Mouse (Mus musculus): ENCODE data around the gene Ifngr2. TPM values are rescaled to one million over a fixed set of nuclear protein-coding genes. Genes with fewer than 3 reads are reported as not detected.
"Not testable (repeated sequence)": the region's sequence is repeated elsewhere in the genome, so short reads cannot be mapped to it uniquely, and the experiment has no call there.

The Ifngr2 gene
- polyA plus RNA-seq, 1 experiment from 2014 or later: 99.4 TPM

DNA sequence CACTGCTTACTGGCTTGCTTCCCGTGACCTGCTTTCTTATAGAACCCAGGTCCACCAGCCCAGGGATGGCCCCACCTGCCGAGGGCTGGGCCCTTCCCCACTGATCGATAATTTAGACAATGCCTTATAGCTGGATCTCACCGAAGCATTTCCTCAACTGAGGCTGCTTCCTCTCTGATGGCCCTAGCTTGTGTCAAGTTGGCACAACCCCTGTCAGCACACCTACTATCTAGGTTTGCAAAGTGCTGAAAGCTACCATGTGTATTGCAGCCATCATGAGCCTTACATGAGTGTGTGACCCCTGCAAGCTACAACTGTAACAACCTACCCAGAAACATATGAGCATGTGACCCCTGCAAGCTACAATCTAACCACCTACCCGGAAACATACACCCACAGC lies 22.7 kb upstream of the Ifngr2 start:
- WGBS: 70% methylated on average over 5 of the region's 5 CpGs

GRCm38 (mm10) chr16:91526274-91526673 lies 20.6 kb upstream of the Ifngr2 start:
- peaks cover 4% of the 10 kb centered on the region; the same call in 1 of the 2 replicates for H3K9me3 ChIP-seq (replicated peaks)
- ATAC-seq (ENCODE audit: insufficient number of reproducible peaks, low FRiP score): no peak
- 92% methylated on average over 6 of the region's 6 CpGs for WGBS

More for the DNA sequence above, 22.7 kb upstream of the Ifngr2 start:
- Histone ChIP-seq H3K9ac (no peak overlapping the region), H3K4me3 (no peak overlapping the region), H3K36me3 (no peaks in the 10 kb centered on the region), H3K9me3 (replicated peaks) (peaks cover 4% of the 10 kb centered on the region; the same call in 1 of the 2 replicates), H3K4me1 (replicated peaks) (0 out of 2 replicates have a peak, but pooled peaks cover 7% of the 10 kb centered on the region), H3K27me3 (replicated peaks) (no peaks in the 10 kb centered on the region), H3K4me2 (no peak overlapping the region), H3K27ac (ENCODE audit: poor library complexity, severe bottlenecking) (no peak overlapping the region)
- no peak for ATAC-seq (ENCODE audit: insufficient number of reproducible peaks, low FRiP score)

DNA sequence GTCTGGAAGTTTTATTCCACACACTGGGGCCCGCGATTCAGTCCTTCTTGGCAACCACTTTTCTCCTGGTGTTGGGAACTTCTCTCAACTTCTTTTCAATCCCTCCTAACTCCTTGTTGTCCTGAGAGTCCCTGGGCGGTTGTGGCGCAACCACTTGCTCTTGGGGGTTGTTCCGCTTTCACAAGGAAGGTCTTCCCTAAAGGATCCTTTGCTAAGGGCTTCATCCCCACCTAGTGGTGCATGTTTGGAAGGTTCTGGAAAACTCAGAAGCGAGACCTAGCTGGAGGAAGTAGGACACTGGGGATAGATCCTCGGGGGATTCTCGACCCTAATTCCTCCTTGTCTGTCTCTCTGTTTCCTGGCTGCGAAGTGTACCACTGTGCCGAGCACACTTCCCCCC lies 19.8 kb upstream of the Ifngr2 start:
- Histone ChIP-seq H3K36me3 (no peaks in the 10 kb centered on the region), H3K4me3 (no peak overlapping the region), H3K9me3 (replicated peaks) (peaks cover 4% of the 10 kb centered on the region; the same call in 1 of the 2 replicates), H3K27ac (ENCODE audit: poor library complexity, severe bottlenecking) (no peak overlapping the region), H3K4me2 (no peak overlapping the region), H3K4me1 (replicated peaks) (0 out of 2 replicates have a peak, but pooled peaks cover 10% of the 10 kb centered on the region), H3K9ac (no peak overlapping the region), H3K27me3 (replicated peaks) (no peaks in the 10 kb centered on the region)
- WGBS: 64% methylated on average over 10 of the region's 10 CpGs
- no peak for ATAC-seq (ENCODE audit: insufficient number of reproducible peaks, low FRiP score)

More at GRCm38 (mm10) chr16:91526274-91526673, 20.6 kb upstream of the Ifngr2 start:
- Histone ChIP-seq H3K27me3 (replicated peaks) (no peaks in the 10 kb centered on the region), H3K9ac (no peak overlapping the region), H3K4me2 (no peak overlapping the region), H3K4me3 (no peak overlapping the region), H3K4me1 (replicated peaks) (0 out of 2 replicates have a peak, but pooled peaks cover 7% of the 10 kb centered on the region), H3K27ac (ENCODE audit: poor library complexity, severe bottlenecking) (no peak overlapping the region), H3K36me3 (no peaks in the 10 kb centered on the region)

- ATAC-seq (ENCODE audit: insufficient number of reproducible peaks, low FRiP score): no peak
- WGBS: 51% methylated on average over 5 of the region's 5 CpGs
Observed at GRCm38 (mm10) chr16:91527500-91527899, 19.4 kb upstream of the Ifngr2 start.

GRCm38 (mm10) chr16:91528578-91528977 lies 18.3 kb upstream of the Ifngr2 start:
- H3K36me3 ChIP-seq: no peaks in the 10 kb centered on the region
- H3K27ac ChIP-seq (ENCODE audit: poor library complexity, severe bottlenecking): no peak overlapping the region
- peaks cover 26% of the 10 kb centered on the region for H3K4me1 ChIP-seq (replicated peaks)
- no peak overlapping the region for H3K9ac ChIP-seq
- H3K27me3 ChIP-seq (replicated peaks): no peaks in the 10 kb centered on the region
- peaks cover 4% of the 10 kb centered on the region; the same call in 1 of the 2 replicates for H3K9me3 ChIP-seq (replicated peaks)
- H3K4me2 ChIP-seq: no peak overlapping the region
- no peak overlapping the region for H3K4me3 ChIP-seq
- 77% methylated on average over 9 of the region's 9 CpGs for WGBS
- ATAC-seq (ENCODE audit: insufficient number of reproducible peaks, low FRiP score): no peak

More at GRCm38 (mm10) chr16:91527500-91527899, 19.4 kb upstream of the Ifngr2 start:
- Histone ChIP-seq H3K9ac (no peak overlapping the region), H3K27me3 (replicated peaks) (no peaks in the 10 kb centered on the region), H3K4me2 (no peak overlapping the region), H3K36me3 (no peaks in the 10 kb centered on the region), H3K27ac (ENCODE audit: poor library complexity, severe bottlenecking) (no peak overlapping the region), H3K4me3 (no peak overlapping the region), H3K4me1 (replicated peaks) (peaks cover 15% of the 10 kb centered on the region), H3K9me3 (replicated peaks) (peaks cover 4% of the 10 kb centered on the region; the same call in 1 of the 2 replicates)

- not testable (repeated sequence) for H3K27me3 ChIP-seq (replicated peaks); ATAC-seq (ENCODE audit: insufficient number of reproducible peaks, low FRiP score); H3K4me2 ChIP-seq; H3K9me3 ChIP-seq (replicated peaks); H3K36me3 ChIP-seq; H3K27ac ChIP-seq (ENCODE audit: poor library complexity, severe bottlenecking); H3K4me3 ChIP-seq; H3K9ac ChIP-seq
- H3K4me1 ChIP-seq (replicated peaks): peaks cover 38% of the 10 kb centered on the region
- WGBS: 83% methylated on average over 4 of the region's 4 CpGs
Observed at GRCm38 (mm10) chr16:91530830-91531229, 16.0 kb upstream of the Ifngr2 start.

- no peak for ATAC-seq (ENCODE audit: insufficient number of reproducible peaks, low FRiP score)
- H3K4me3 ChIP-seq: no peak overlapping the region
- H3K4me2 ChIP-seq: no peak overlapping the region
- no peaks in the 10 kb centered on the region for H3K36me3 ChIP-seq
- 45% methylated on average over 6 of the region's 6 CpGs for WGBS
- peaks cover 38% of the 10 kb centered on the region for H3K4me1 ChIP-seq (replicated peaks)
- H3K27me3 ChIP-seq (replicated peaks): no peaks in the 10 kb centered on the region
- no peaks in the 10 kb centered on the region for H3K9me3 ChIP-seq (replicated peaks)
- H3K27ac ChIP-seq (ENCODE audit: poor library complexity, severe bottlenecking): no peak overlapping the region
- no peak overlapping the region for H3K9ac ChIP-seq
Observed at GRCm38 (mm10) chr16:91531856-91532255, 15.0 kb upstream of the Ifngr2 start.

DNA sequence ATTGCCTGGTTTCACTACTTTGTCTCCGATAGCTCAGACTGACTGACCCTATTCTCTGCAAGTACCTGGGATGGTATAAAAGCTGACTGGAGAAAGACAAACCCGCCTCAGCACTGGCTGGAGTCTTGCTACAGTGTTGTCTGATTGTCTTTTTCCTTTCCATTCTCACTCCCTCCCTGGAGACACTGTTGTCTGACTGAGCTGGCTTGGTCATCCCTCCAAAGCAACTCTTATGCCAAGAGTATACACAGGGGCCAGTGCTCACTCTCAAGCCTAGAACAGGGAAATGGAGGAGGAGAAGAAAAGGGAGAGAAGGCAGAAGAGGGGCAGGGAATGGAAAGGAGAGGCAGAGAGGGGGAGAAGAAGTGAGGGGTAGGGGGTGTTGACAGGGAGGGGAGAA lies 14.4 kb upstream of the Ifngr2 start:
- Histone ChIP-seq H3K27me3 (replicated peaks) (no peaks in the 10 kb centered on the region), H3K9ac (no peak overlapping the region), H3K36me3 (no peaks in the 10 kb centered on the region), H3K27ac (ENCODE audit: poor library complexity, severe bottlenecking) (no peak overlapping the region), H3K4me3 (no peak overlapping the region), H3K4me2 (0 out of 2 replicates have a peak overlapping the region, but pooled peaks have one; percentile 40), H3K9me3 (replicated peaks) (no peaks in the 10 kb centered on the region), H3K4me1 (replicated peaks) (peaks cover 35% of the 10 kb centered on the region)
- no peak for ATAC-seq (ENCODE audit: insufficient number of reproducible peaks, low FRiP score)
- 51% methylated on average over 2 of the region's 2 CpGs for WGBS

DNA sequence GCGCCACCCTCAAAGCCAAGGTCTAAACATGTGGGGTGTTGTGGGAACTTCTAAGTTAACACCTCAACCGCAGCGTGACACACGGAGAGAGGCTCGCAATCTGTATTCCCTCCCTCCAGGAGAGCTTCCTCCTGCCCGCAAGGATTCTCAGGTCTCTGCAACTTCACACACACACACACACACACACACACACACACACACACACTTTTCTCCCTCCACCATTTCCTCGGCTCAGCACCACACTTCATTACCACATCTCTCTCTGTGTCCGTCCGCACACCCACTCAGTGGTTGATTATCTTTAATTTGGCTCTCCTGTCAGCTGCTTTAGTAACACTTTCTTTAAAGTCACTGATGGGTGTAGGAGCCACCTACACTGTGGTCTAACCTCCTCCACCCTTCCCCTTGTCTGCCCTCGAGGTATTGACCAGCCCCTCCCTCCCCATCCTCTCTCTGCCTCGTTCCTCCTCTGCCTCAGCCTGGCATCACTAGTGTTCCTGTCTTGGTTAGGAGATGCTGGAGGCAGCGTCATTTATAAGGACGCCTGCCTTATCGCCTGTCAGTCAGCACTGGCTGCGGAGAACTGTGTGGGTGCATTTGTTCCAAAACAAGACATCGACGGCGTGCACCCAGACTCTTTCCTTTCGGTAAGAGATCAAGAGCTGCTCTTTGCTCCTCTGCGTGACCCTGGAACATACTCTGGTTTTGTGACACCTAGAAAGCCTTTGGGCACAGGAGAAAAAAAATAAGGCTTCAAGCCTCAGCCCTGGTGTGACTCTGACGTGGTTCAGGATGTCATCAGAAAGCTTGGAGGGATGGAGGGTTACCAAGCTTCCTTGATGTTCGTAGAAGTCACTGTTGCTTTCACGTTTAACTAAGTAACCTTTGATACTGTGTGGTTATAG lies 13.5 kb upstream of the Ifngr2 start:
- Histone ChIP-seq H3K4me1 (replicated peaks) (peaks cover 42% of the 10 kb centered on the region), H3K9ac (no peak overlapping the region), H3K36me3 (no peaks in the 10 kb centered on the region), H3K9me3 (replicated peaks) (no peaks in the 10 kb centered on the region), H3K4me2 (peak overlapping the region; percentile 40), H3K27ac (ENCODE audit: poor library complexity, severe bottlenecking) (no peak overlapping the region), H3K4me3 (no peak overlapping the region), H3K27me3 (replicated peaks) (no peaks in the 10 kb centered on the region)
- ATAC-seq (ENCODE audit: insufficient number of reproducible peaks, low FRiP score): no peak
- 30% methylated on average over 23 of the region's 23 CpGs for WGBS

GRCm38 (mm10) chr16:91534477-91534876 lies 12.4 kb upstream of the Ifngr2 start:
- peak; percentile 91 for ATAC-seq (ENCODE audit: insufficient number of reproducible peaks, low FRiP score)
- Histone ChIP-seq H3K27me3 (replicated peaks) (no peaks in the 10 kb centered on the region), H3K36me3 (no peaks in the 10 kb centered on the region), H3K9me3 (replicated peaks) (no peaks in the 10 kb centered on the region), H3K4me1 (replicated peaks) (peaks cover 49% of the 10 kb centered on the region), H3K4me3 (no peak overlapping the region), H3K4me2 (no peak overlapping the region), H3K9ac (no peak overlapping the region), H3K27ac (ENCODE audit: poor library complexity, severe bottlenecking) (no peak overlapping the region)
- WGBS: 50% methylated on average over 13 of the region's 13 CpGs

- no peaks in the 10 kb centered on the region for H3K36me3 ChIP-seq
- ATAC-seq (ENCODE audit: insufficient number of reproducible peaks, low FRiP score): no peak
- 69% methylated on average over 6 of the region's 6 CpGs for whole genome bisulfite sequencing
- no peaks in the 10 kb centered on the region for H3K9me3 ChIP-seq (replicated peaks)
- no peak overlapping the region for H3K4me3 ChIP-seq
- no peaks in the 10 kb centered on the region for H3K27me3 ChIP-seq (replicated peaks)
- H3K4me1 ChIP-seq (replicated peaks): peaks cover 49% of the 10 kb centered on the region
- H3K4me2 ChIP-seq: no peak overlapping the region
- no peak overlapping the region for H3K9ac ChIP-seq
- no peak overlapping the region for H3K27ac ChIP-seq (ENCODE audit: poor library complexity, severe bottlenecking)
Observed at GRCm38 (mm10) chr16:91534888-91535287, 12.0 kb upstream of the Ifngr2 start.
